Mouse (Mus musculus): ENCODE measurements around the gene Gas7. TPM values are rescaled to one million over a fixed set of nuclear protein-coding genes. Genes with fewer than 3 reads are reported as not detected.

Gas7 gene
- total RNA-seq, 2 experiments from 2014 or later: 1.3 to 3.4 TPM

- 0 out of 2 replicates have a peak, but pooled peaks have one; percentile 30 for ATAC-seq (replicated peaks; ENCODE audit: low FRiP score, low TSS enrichment, poor library complexity, severe bottlenecking)
Observed at GRCm38 (mm10) chr11:67600710-67601430, 145.6 kb downstream of the Gas7 start.

GRCm38 (mm10) chr11:67602711-67603369, 147.6 kb downstream of the Gas7 start:
- ATAC-seq (replicated peaks; ENCODE audit: low FRiP score, low TSS enrichment, poor library complexity, severe bottlenecking): no peak

GRCm38 (mm10) chr11:67604481-67604880, 149.2 kb downstream of the Gas7 start:
- ATAC-seq (replicated peaks; ENCODE audit: low FRiP score, low TSS enrichment, poor library complexity, severe bottlenecking): no peak

GRCm38 (mm10) chr11:67608114-67608683, 153.0 kb downstream of the Gas7 start:
- ATAC-seq (replicated peaks; ENCODE audit: low FRiP score, low TSS enrichment, poor library complexity, severe bottlenecking): 0 out of 2 replicates have a peak, but pooled peaks have one; percentile 18

GRCm38 (mm10) chr11:67612158-67612839, 157.1 kb downstream of the Gas7 start:
- ATAC-seq (replicated peaks; ENCODE audit: low FRiP score, low TSS enrichment, poor library complexity, severe bottlenecking): no peak

GRCm38 (mm10) chr11:67616557-67617239, 161.5 kb downstream of the Gas7 start:
- ATAC-seq (replicated peaks; ENCODE audit: low FRiP score, low TSS enrichment, poor library complexity, severe bottlenecking): no peak

- no peak for ATAC-seq (replicated peaks; ENCODE audit: low FRiP score, low TSS enrichment, poor library complexity, severe bottlenecking)
Observed at GRCm38 (mm10) chr11:67622340-67622739, 167.1 kb downstream of the Gas7 start.

- ATAC-seq (replicated peaks; ENCODE audit: low FRiP score, low TSS enrichment, poor library complexity, severe bottlenecking): no peak
Observed at GRCm38 (mm10) chr11:67627179-67627578, 171.9 kb downstream of the Gas7 start.

- no peak for ATAC-seq (replicated peaks; ENCODE audit: low FRiP score, low TSS enrichment, poor library complexity, severe bottlenecking)
Observed at GRCm38 (mm10) chr11:67628522-67628921, 173.3 kb downstream of the Gas7 start.

GRCm38 (mm10) chr11:67632906-67633305, 177.7 kb downstream of the Gas7 start:
- no peak for ATAC-seq (replicated peaks; ENCODE audit: low FRiP score, low TSS enrichment, poor library complexity, severe bottlenecking)

- ATAC-seq (replicated peaks; ENCODE audit: low FRiP score, low TSS enrichment, poor library complexity, severe bottlenecking): no peak
Observed at GRCm38 (mm10) chr11:67633620-67634229, 178.5 kb downstream of the Gas7 start.

GRCm38 (mm10) chr11:67636201-67636600, 181.0 kb downstream of the Gas7 start:
- no peak for ATAC-seq (replicated peaks; ENCODE audit: low FRiP score, low TSS enrichment, poor library complexity, severe bottlenecking)

GRCm38 (mm10) chr11:67636905-67637586, 181.8 kb downstream of the Gas7 start:
- ATAC-seq (replicated peaks; ENCODE audit: low FRiP score, low TSS enrichment, poor library complexity, severe bottlenecking): no peak

- ATAC-seq (replicated peaks; ENCODE audit: low FRiP score, low TSS enrichment, poor library complexity, severe bottlenecking): no peak
Observed at GRCm38 (mm10) chr11:67638401-67638800, 183.2 kb downstream of the Gas7 start.

- no peak for ATAC-seq (replicated peaks; ENCODE audit: low FRiP score, low TSS enrichment, poor library complexity, severe bottlenecking)
Observed at GRCm38 (mm10) chr11:67640299-67640698, 185.1 kb downstream of the Gas7 start.

- no peak for ATAC-seq (replicated peaks; ENCODE audit: low FRiP score, low TSS enrichment, poor library complexity, severe bottlenecking)
Observed at GRCm38 (mm10) chr11:67642421-67642820, 187.2 kb downstream of the Gas7 start.

GRCm38 (mm10) chr11:67642835-67643234, 187.6 kb downstream of the Gas7 start:
- ATAC-seq (replicated peaks; ENCODE audit: low FRiP score, low TSS enrichment, poor library complexity, severe bottlenecking): no peak

GRCm38 (mm10) chr11:67643465-67643864, 188.2 kb downstream of the Gas7 start:
- no peak for ATAC-seq (replicated peaks; ENCODE audit: low FRiP score, low TSS enrichment, poor library complexity, severe bottlenecking)
